ENCODE assay signal across 11 mouse cellular contexts in the genomic region with DNA sequence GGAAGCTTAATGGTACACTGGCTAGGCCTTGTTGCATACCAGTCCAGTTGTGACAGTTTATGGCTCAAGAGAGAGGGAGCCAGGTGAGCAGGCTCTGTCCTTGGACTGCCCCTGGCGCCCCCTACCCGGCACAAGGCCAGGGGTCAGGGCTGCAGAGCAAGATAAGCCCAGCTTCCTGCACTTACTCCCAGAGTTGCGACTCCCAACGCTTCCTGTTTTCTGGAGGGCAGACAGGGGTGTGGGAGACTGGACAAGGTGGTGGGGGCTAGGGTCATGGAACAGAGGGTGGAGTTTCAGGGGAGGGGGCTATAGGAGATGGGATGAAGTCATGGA. TPM values are rescaled to one million over a fixed set of nuclear protein-coding genes. Genes with fewer than 3 reads are reported as not detected.
DNase-seq lines count a peak whose midpoint lies in the region; ATAC-seq and TF ChIP-seq lines count a peak whose summit lies in the region.
"Had no signal": no experiment of that assay in that cellular context is flagged by ENCODE, and none has a peak within 500 bp of the region (broad histone marks: within the 10 kb centered on the region; RNA-seq: fewer than 3 reads in every experiment).

No protein-coding gene starts in this region.

- no peak for DNase-seq in MEL (ENCODE audit: low read depth, low spot score)
- DNase-seq in adrenal gland, postnatal 25 days: peak; percentile 70
- DNase-seq in heart, postnatal 14 days: peak; percentile 77 to 78
- no peak for DNase-seq in liver, adult 2 months (ENCODE audit: extremely low read depth, low read depth, low spot score)
- DNase-seq in cerebellum, adult 9-10 months: no peak
- DNase-seq in cerebellum, adult 8-10 months: no peak
- DNase-seq in frontal cortex, postnatal 10 days (ENCODE audit: low spot score in 2 of 2): no peak

- no peaks in the 10 kb centered on the region for H3K9me3 ChIP-seq in MEL (replicated peaks; ENCODE audit: insufficient read depth, low read length)
- H3K9me3 ChIP-seq: neural tube, embryonic 12.5 days had no signal

- intact Hi-C loops in heart, postnatal 14 days (cut with DNase I): no loop called here

- no peak for ATAC-seq in frontal cortex, adult (ENCODE audit: low TSS enrichment)

- no peak for TF ChIP-seq RAD21 in MEL (IDR thresholded peaks at IDR 0.05; ENCODE audit: low read depth, low read length)

- no peak for TF ChIP-seq POLR2A in MEL (IDR thresholded peaks at IDR 0.05; ENCODE audit: control insufficient read depth in 1 of 2, insufficient read depth in 1 of 2, low read depth in 1 of 2, low read length in 2 of 2, poor library complexity in 1 of 2)
- TF ChIP-seq POLR2A in liver, adult 2 months (IDR thresholded peaks at IDR 0.05; ENCODE audit: extremely low read depth, insufficient read depth, low read length): no peak

- no peak for TF ChIP-seq EP300 in MEL (IDR thresholded peaks at IDR 0.05; ENCODE audit: low read depth in 1 of 2, low read length in 2 of 2)

- H3K79me2 ChIP-seq in MEL (ENCODE audit: control insufficient read depth, insufficient read depth, low read length, poor library complexity): no peaks in the 10 kb centered on the region
- H3K79me2 ChIP-seq in liver, adult 2 months (ENCODE audit: control insufficient read depth, insufficient read depth, low read length): no peaks in the 10 kb centered on the region

- H3K27me3 ChIP-seq in MEL (ENCODE audit: control insufficient read depth in 1 of 2, insufficient read depth in 2 of 2, low read length in 2 of 2): peaks cover 0 to 2% of the 10 kb centered on the region in 2 experiments; a peak in 2 of 4 replicates
- H3K27me3 ChIP-seq in liver, adult 2 months (ENCODE audit: control insufficient read depth, insufficient read depth, low read length): no peaks in the 10 kb centered on the region

- no peak for TF ChIP-seq CTCF in MEL (IDR thresholded peaks at IDR 0.05 in 2 of 3, conservative IDR thresholded peaks at IDR 0.05 in 1 of 3; ENCODE audit: control insufficient read depth in 1 of 3, insufficient read depth in 1 of 3, low read depth in 2 of 3, low read length in 3 of 3, poor library complexity in 1 of 3, severe bottlenecking in 1 of 3)
- no peak for TF ChIP-seq CTCF in liver, adult 2 months (IDR thresholded peaks at IDR 0.05; ENCODE audit: low read depth, low read length)

- H3K9ac ChIP-seq in MEL (ENCODE audit: control insufficient read depth, low read depth, low read length, poor library complexity, severe bottlenecking): no peak overlapping the region
- no peak overlapping the region for H3K9ac ChIP-seq in liver, adult 2 months (ENCODE audit: low read depth, low read length)
- H3K9ac ChIP-seq: neural tube, embryonic 12.5 days had no signal

- H3K27ac ChIP-seq in MEL (ENCODE audit: control insufficient read depth, low read depth, low read length): no peak overlapping the region
- peak overlapping the region; percentile 74 for H3K27ac ChIP-seq in liver, adult 2 months (replicated peaks; ENCODE audit: insufficient read depth, low read depth, low read length)
- H3K27ac ChIP-seq: neural tube, embryonic 12.5 days had no signal

- no peak overlapping the region for H3K4me3 ChIP-seq in MEL (ENCODE audit: control insufficient read depth in 1 of 2, insufficient read depth in 1 of 2, low read depth in 2 of 2, low read length in 2 of 2)
- no peak overlapping the region for H3K4me3 ChIP-seq in liver, adult 2 months (ENCODE audit: insufficient read depth, low read depth, low read length)
- H3K4me3 ChIP-seq: neural tube, embryonic 12.5 days had no signal

- no peaks in the 10 kb centered on the region for H3K36me3 ChIP-seq in MEL (ENCODE audit: control insufficient read depth in 1 of 2, insufficient read depth in 2 of 2, low read length in 2 of 2)
- peaks cover under 1% of the 10 kb centered on the region; the same call in 1 of the 2 replicates for H3K36me3 ChIP-seq in liver, adult 2 months (ENCODE audit: control insufficient read depth, insufficient read depth, low read length)

- H3K4me1 ChIP-seq in MEL (ENCODE audit: control insufficient read depth in 1 of 2, insufficient read depth in 2 of 2, low read length in 2 of 2): peaks cover 0 to 12% of the 10 kb centered on the region in 2 experiments; a peak in 2 of 4 replicates
- H3K4me1 ChIP-seq in liver, adult 2 months (ENCODE audit: control insufficient read depth, insufficient read depth, low read length): no peaks in the 10 kb centered on the region
- H3K4me1 ChIP-seq: neural tube, embryonic 12.5 days had no signal

- 42% methylated on average over 4 of the region's 4 CpGs for WGBS in liver, adult 2 months

TF ChIP-seq in MEL, 35 proteins besides CTCF, POLR2A, EP300 and RAD21:
- TF ChIP-seq JUND (IDR thresholded peaks at IDR 0.05; ENCODE audit: low read depth, low read length) (no peak), TAL1 (IDR thresholded peaks at IDR 0.05; ENCODE audit: low read length) (peak; percentile 55)

RNA-seq across cellular contexts. Expression of a gene that starts 6.4 kb away (rescaled TPM):
- not detected in 2 replicates for total RNA-seq in MEL (2012; rRNA removed)
- not detected for polyA plus RNA-seq in MEL (2012; ENCODE audit: insufficient read depth in 1 of 2, insufficient read length in 2 of 2, low read depth in 1 of 2, low replicate concordance in 2 of 2, missing spikeins in 1 of 2)
- not detected in 2 replicates for total RNA-seq in adrenal gland, postnatal 25 days (2021)
- total RNA-seq in heart, postnatal 14 days (2021): not detected
- not detected in 2 replicates for total RNA-seq in liver, adult 2 months (2014; rRNA removed)
- not detected in 2 replicates for polyA plus RNA-seq in liver, adult 2 months (2012; rRNA removed)
- polyA plus RNA-seq: neural tube, embryonic 12.5 days had no signal

RNA-seq across cellular contexts. Expression of a gene that starts 8.2 kb away (rescaled TPM):
- total RNA-seq in MEL (2012; rRNA removed): not detected in 2 replicates
- polyA plus RNA-seq in MEL (2012; ENCODE audit: insufficient read depth in 1 of 2, insufficient read length in 2 of 2, low read depth in 1 of 2, low replicate concordance in 2 of 2, missing spikeins in 1 of 2): under 1 TPM in 1 of 2 experiments, not detected in 1; 0.04 TPM
- 39.0 and 40.4 TPM in 2 replicates for total RNA-seq in adrenal gland, postnatal 25 days (2021)
- 10 to 100 TPM; 73.4 to 77.1 TPM for total RNA-seq in heart, postnatal 14 days (2021)
- 1.4 and 2.9 TPM in 2 replicates for total RNA-seq in liver, adult 2 months (2014; rRNA removed)
- polyA plus RNA-seq in liver, adult 2 months (2012; rRNA removed): 8.0 and 9.8 TPM in 2 replicates

RNA-seq across cellular contexts. Expression of a gene that starts 16.8 kb away (rescaled TPM):
- 6.7 and 7.3 TPM in 2 replicates for total RNA-seq in MEL (2012; rRNA removed)
- 10 to 100 TPM in 1 of 2 experiments, not detected in 1; 17.0 TPM for polyA plus RNA-seq in MEL (2012; ENCODE audit: insufficient read depth in 1 of 2, insufficient read length in 2 of 2, low read depth in 1 of 2, low replicate concordance in 2 of 2, missing spikeins in 1 of 2)
- total RNA-seq in adrenal gland, postnatal 25 days (2021): 11.6 and 14.7 TPM in 2 replicates
- 1 to 10 TPM; 6.4 to 8.7 TPM for total RNA-seq in heart, postnatal 14 days (2021)
- total RNA-seq in liver, adult 2 months (2014; rRNA removed): 1.1 and 1.4 TPM in 2 replicates
- 1.8 and 2.8 TPM in 2 replicates for polyA plus RNA-seq in liver, adult 2 months (2012; rRNA removed)

RNA-seq across cellular contexts. Expression of a gene that starts 30.5 kb away (rescaled TPM):
- 45.5 and 46.2 TPM in 2 replicates for total RNA-seq in MEL (2012; rRNA removed)
- polyA plus RNA-seq in MEL (2012; ENCODE audit: insufficient read depth in 1 of 2, insufficient read length in 2 of 2, low read depth in 1 of 2, low replicate concordance in 2 of 2, missing spikeins in 1 of 2): 100 to 1,000 TPM in 1 of 2 experiments, not detected in 1; 157 TPM
- total RNA-seq in adrenal gland, postnatal 25 days (2021): 20.3 and 31.7 TPM in 2 replicates
- total RNA-seq in heart, postnatal 14 days (2021): 1 to 10 TPM; 7.2 to 8.1 TPM
- 1.5 and 3.2 TPM in 2 replicates for total RNA-seq in liver, adult 2 months (2014; rRNA removed)
- 4.5 and 7.8 TPM in 2 replicates for polyA plus RNA-seq in liver, adult 2 months (2012; rRNA removed)

RNA-seq across cellular contexts. Expression of a gene that starts 35.0 kb away (rescaled TPM):
- not detected in 2 replicates for total RNA-seq in MEL (2012; rRNA removed)
- not detected for polyA plus RNA-seq in MEL (2012; ENCODE audit: insufficient read depth in 1 of 2, insufficient read length in 2 of 2, low read depth in 1 of 2, low replicate concordance in 2 of 2, missing spikeins in 1 of 2)
- total RNA-seq in adrenal gland, postnatal 25 days (2021): not detected in 2 replicates
- not detected for total RNA-seq in heart, postnatal 14 days (2021)
- not detected in 2 replicates for total RNA-seq in liver, adult 2 months (2014; rRNA removed)
- not detected in 2 replicates for polyA plus RNA-seq in liver, adult 2 months (2012; rRNA removed)
- total RNA-seq: layer of hippocampus, adult 8-10 months had no signal
- polyA plus RNA-seq: neural tube, embryonic 12.5 days; thymus, postnatal 0 days had no signal

Comparison
In these comparisons a context has a peak if more than half of its experiments do, and no peak if none do; other contexts are left out.
1. DNase-seq: peak in adrenal gland, postnatal 25 days (single experiment) and heart, postnatal 14 days (2 of 2); none in MEL (single experiment), liver, adult 2 months (single experiment), cerebellum, adult 9-10 months (single experiment), cerebellum, adult 8-10 months (single experiment) and frontal cortex, postnatal 10 days (0 of 2).
2. RNA of a gene that starts 8.2 kb away (total RNA-seq): 73.4 to 77.1 TPM in heart, postnatal 14 days and 39.0 to 40.4 TPM in adrenal gland, postnatal 25 days; 1.4 to 2.9 TPM in liver, adult 2 months and not detected in MEL; every median in the first group is over 10 times any median in the second.